Mouse (Mus musculus): ENCODE data around the gene Slx4. TPM values are rescaled to one million over a fixed set of nuclear protein-coding genes. Genes with fewer than 3 reads are reported as not detected.

Gene Slx4
- total and polyA plus RNA-seq, 3 experiments = 24.3 to 35.2 TPM; not detected in 1

DNA sequence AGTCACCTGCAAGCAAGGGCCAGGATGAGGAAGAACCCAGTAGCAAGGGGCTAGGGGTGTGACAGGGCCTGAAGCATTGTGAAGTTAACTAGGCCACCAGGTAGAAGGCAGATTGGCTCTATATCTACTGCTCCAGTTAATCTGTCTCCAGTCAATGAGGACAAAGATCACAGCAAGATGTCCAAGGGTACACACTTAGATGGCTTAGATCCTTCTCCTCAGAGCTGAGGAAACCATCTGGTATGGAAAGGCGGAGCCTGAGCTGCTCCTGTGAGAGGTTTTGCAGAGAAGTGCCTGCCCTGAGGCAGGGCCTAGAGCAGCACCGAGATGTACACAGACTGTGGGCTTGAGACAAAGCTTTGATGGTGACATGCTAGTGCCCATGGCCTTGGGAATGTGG lies 40.5 kb upstream of the Slx4 start:
- TF ChIP-seq MEF2A (IDR thresholded peaks at IDR 0.05; ENCODE audit: extremely low read depth, insufficient replicate concordance, low read depth, low read length, poor library complexity, severe bottlenecking) = no peak
- no peak for TF ChIP-seq CTCF (IDR thresholded peaks at IDR 0.05 in 2 of 3, conservative IDR thresholded peaks at IDR 0.05 in 1 of 3; ENCODE audit: control insufficient read depth in 1 of 3, insufficient read depth in 1 of 3, low read depth in 2 of 3, low read length in 3 of 3, poor library complexity in 1 of 3, severe bottlenecking in 1 of 3)
- no peak for TF ChIP-seq KAT2A (conservative IDR thresholded peaks at IDR 0.05; ENCODE audit: low read depth, low read length)
- no peak for TF ChIP-seq NRF1 (IDR thresholded peaks at IDR 0.05; ENCODE audit: insufficient read depth, low read depth, low read length, poor library complexity, severe bottlenecking)
- TF ChIP-seq EP300 (IDR thresholded peaks at IDR 0.05; ENCODE audit: low read depth in 1 of 2, low read length in 2 of 2) = no peak
- no peak for TF ChIP-seq RCOR1 (IDR thresholded peaks at IDR 0.05; ENCODE audit: low read depth, low read length)
- no peak for TF ChIP-seq ZKSCAN1 (IDR thresholded peaks at IDR 0.05; ENCODE audit: low read depth, low read length)
- TF ChIP-seq CHD2 (IDR thresholded peaks at IDR 0.05; ENCODE audit: low read length) = no peak
- no peak for TF ChIP-seq ELF1 (IDR thresholded peaks at IDR 0.05; ENCODE audit: low read depth, low read length)
- no peak for TF ChIP-seq POLR2AphosphoS5 (IDR thresholded peaks at IDR 0.05; ENCODE audit: borderline replicate concordance, low read depth, low read length)
- TF ChIP-seq ZNF384 (IDR thresholded peaks at IDR 0.05; ENCODE audit: low read depth, low read length) = no peak
- no peak for TF ChIP-seq GABPA (IDR thresholded peaks at IDR 0.05; ENCODE audit: low read depth, low read length)
- TF ChIP-seq RAD21 (IDR thresholded peaks at IDR 0.05; ENCODE audit: low read depth, low read length) = no peak
- no peak overlapping the region for H3K4me3 ChIP-seq (ENCODE audit: control insufficient read depth in 1 of 2, insufficient read depth in 1 of 2, low read depth in 2 of 2, low read length in 2 of 2)
- H3K4me1 ChIP-seq (ENCODE audit: control insufficient read depth in 1 of 2, insufficient read depth in 2 of 2, low read length in 2 of 2) = no peaks in the 10 kb centered on the region
- no peak overlapping the region for H3K9ac ChIP-seq (ENCODE audit: control insufficient read depth, low read depth, low read length, poor library complexity, severe bottlenecking)
- no peak overlapping the region for H3K27ac ChIP-seq (ENCODE audit: control insufficient read depth, low read depth, low read length)
- H3K9me3 ChIP-seq (replicated peaks; ENCODE audit: insufficient read depth, low read length) = no peaks in the 10 kb centered on the region
- peaks cover 0 to 9% of the 10 kb centered on the region in 2 experiments; a peak in 2 of 4 replicates for H3K36me3 ChIP-seq (ENCODE audit: control insufficient read depth in 1 of 2, insufficient read depth in 2 of 2, low read length in 2 of 2)
- H3K27me3 ChIP-seq (ENCODE audit: control insufficient read depth in 1 of 2, insufficient read depth in 2 of 2, low read length in 2 of 2) = no peaks in the 10 kb centered on the region
- DNase-seq (ENCODE audit: low read depth, low spot score) = no peak
- no peaks in the 10 kb centered on the region for H3K79me2 ChIP-seq (ENCODE audit: control insufficient read depth, insufficient read depth, low read length, poor library complexity)

DNA sequence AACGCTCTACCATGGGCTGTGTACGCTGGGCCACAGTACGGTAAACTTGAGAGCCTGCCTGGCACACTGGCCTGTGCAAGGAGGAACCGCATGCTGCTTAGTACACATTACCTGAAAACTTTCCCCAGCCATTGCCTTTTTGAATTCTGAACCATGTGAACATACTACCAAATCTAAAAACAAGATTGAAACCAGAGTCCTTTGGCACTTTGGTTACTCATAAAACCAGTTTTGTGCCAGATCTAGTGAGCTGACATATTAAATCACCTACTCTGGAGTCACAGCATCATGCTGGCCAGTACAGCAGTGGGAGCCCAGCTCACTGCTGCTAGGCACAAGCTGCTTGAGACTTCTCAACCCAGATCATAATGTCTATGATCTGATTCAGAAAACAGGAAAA lies 38.1 kb upstream of the Slx4 start:
- Histone ChIP-seq H3K9ac (ENCODE audit: control insufficient read depth, low read depth, low read length, poor library complexity, severe bottlenecking) (no peak overlapping the region), H3K9me3 (replicated peaks; ENCODE audit: insufficient read depth, low read length) (no peaks in the 10 kb centered on the region), H3K27me3 (ENCODE audit: control insufficient read depth in 1 of 2, insufficient read depth in 2 of 2, low read length in 2 of 2) (no peaks in the 10 kb centered on the region), H3K4me1 (ENCODE audit: control insufficient read depth in 1 of 2, insufficient read depth in 2 of 2, low read length in 2 of 2) (no peaks in the 10 kb centered on the region), H3K79me2 (ENCODE audit: control insufficient read depth, insufficient read depth, low read length, poor library complexity) (no peaks in the 10 kb centered on the region), H3K36me3 (ENCODE audit: control insufficient read depth in 1 of 2, insufficient read depth in 2 of 2, low read length in 2 of 2) (peaks cover 0 to 4% of the 10 kb centered on the region in 2 experiments; a peak in 2 of 4 replicates), H3K4me3 (ENCODE audit: control insufficient read depth in 1 of 2, insufficient read depth in 1 of 2, low read depth in 2 of 2, low read length in 2 of 2) (no peak overlapping the region), H3K27ac (ENCODE audit: control insufficient read depth, low read depth, low read length) (no peak overlapping the region)
- TF ChIP-seq E2F4 (IDR thresholded peaks at IDR 0.05; ENCODE audit: borderline replicate concordance, low read depth, low read length) = no peak
- TF ChIP-seq GABPA (IDR thresholded peaks at IDR 0.05; ENCODE audit: low read depth, low read length) = no peak
- TF ChIP-seq NRF1 (IDR thresholded peaks at IDR 0.05; ENCODE audit: insufficient read depth, low read depth, low read length, poor library complexity, severe bottlenecking) = no peak
- no peak for TF ChIP-seq ELF1 (IDR thresholded peaks at IDR 0.05; ENCODE audit: low read depth, low read length)
- TF ChIP-seq SMC3 (IDR thresholded peaks at IDR 0.05; ENCODE audit: low read depth, low read length) = no peak
- TF ChIP-seq CTCF (IDR thresholded peaks at IDR 0.05 in 2 of 3, conservative IDR thresholded peaks at IDR 0.05 in 1 of 3; ENCODE audit: control insufficient read depth in 1 of 3, insufficient read depth in 1 of 3, low read depth in 2 of 3, low read length in 3 of 3, poor library complexity in 1 of 3, severe bottlenecking in 1 of 3) = no peak
- no peak for TF ChIP-seq UBTF (IDR thresholded peaks at IDR 0.05; ENCODE audit: borderline replicate concordance, insufficient read depth, low read depth, low read length)
- TF ChIP-seq RAD21 (IDR thresholded peaks at IDR 0.05; ENCODE audit: low read depth, low read length) = no peak
- no peak for TF ChIP-seq MAZ (IDR thresholded peaks at IDR 0.05; ENCODE audit: low read depth, low read length)
- no peak for TF ChIP-seq POLR2AphosphoS2 (IDR thresholded peaks at IDR 0.05; ENCODE audit: low read length)
- no peak for TF ChIP-seq MAX (IDR thresholded peaks at IDR 0.05; ENCODE audit: low read length)
- no peak for TF ChIP-seq JUND (IDR thresholded peaks at IDR 0.05; ENCODE audit: low read depth, low read length)
- no peak for TF ChIP-seq MXI1 (IDR thresholded peaks at IDR 0.05; ENCODE audit: low read depth, low read length)
- TF ChIP-seq ZKSCAN1 (IDR thresholded peaks at IDR 0.05; ENCODE audit: low read depth, low read length) = no peak
- TF ChIP-seq GATA1 (IDR thresholded peaks at IDR 0.05; ENCODE audit: low read depth, low read length) = no peak
- TF ChIP-seq MYB (IDR thresholded peaks at IDR 0.05; ENCODE audit: low read depth, low read length) = no peak
- TF ChIP-seq ZMIZ1 (IDR thresholded peaks at IDR 0.05; ENCODE audit: low read depth, low read length) = no peak
- no peak for TF ChIP-seq MEF2A (IDR thresholded peaks at IDR 0.05; ENCODE audit: extremely low read depth, insufficient replicate concordance, low read depth, low read length, poor library complexity, severe bottlenecking)
- TF ChIP-seq KAT2A (conservative IDR thresholded peaks at IDR 0.05; ENCODE audit: low read depth, low read length) = no peak
- DNase-seq (ENCODE audit: low read depth, low spot score) = no peak

Data from MEL (cell line).